Mouse (Mus musculus) megakaryocyte, embryonic 14.5 days (primary cell): ENCODE measurements around the gene Dst.

Source experiments
- FLI1 ChIP-seq: IDR thresholded peaks from 2 replicates; pipeline ENCODE4 v1.6.1; 2012; ENCODE audit warnings: low read length, inconsistent platforms, mixed read lengths
- GATA1 ChIP-seq: IDR thresholded peaks from 3 replicates; pipeline ENCODE4 v1.6.1; 2012; ENCODE audit warnings: mixed read lengths, low read length, inconsistent platforms, borderline replicate concordance

DNA sequence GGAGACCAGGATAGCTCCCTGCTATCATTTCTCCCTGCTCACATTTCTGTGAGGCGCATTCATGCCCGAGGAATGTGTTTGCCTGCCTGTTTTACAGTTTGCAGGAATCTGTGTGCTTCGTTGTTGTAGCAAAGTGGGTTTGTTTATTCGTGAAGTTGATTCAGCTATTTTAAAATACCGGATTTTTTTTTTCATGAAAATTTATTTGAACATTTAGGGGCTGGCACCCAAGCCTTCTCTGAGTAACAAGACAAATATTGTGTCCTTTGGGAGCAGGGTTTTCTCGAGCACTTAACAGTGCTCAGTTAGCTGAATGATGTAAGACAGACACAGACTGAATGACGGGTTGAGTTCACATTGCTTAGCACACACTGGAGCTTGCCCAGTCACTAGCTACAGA, 345.9 kb downstream of the Dst start:
- TF ChIP-seq GATA1 = no peak
- TF ChIP-seq FLI1 = no peak
